Mouse (Mus musculus) lung, postnatal 0 days (tissue): ENCODE measurements around the gene Nudt4. TPM values are rescaled to one million over a fixed set of nuclear protein-coding genes. Genes with fewer than 3 reads are reported as not detected.

ENCODE experiments used
- ATAC-seq: fragments of 200-750 bp; cut with Nextera tagmentation; 2 replicates; pipeline ENCODE4 v1.8.0; 2017; ENCODE audit warnings: moderate library complexity
- DNase-seq: peaks from one replicate; pipeline ENCODE4 v3.0.0-alpha.2; 2016; ENCODE audit warnings: low spot score
- H3K27ac ChIP-seq: fragments of 300-500 bp; sonication (generic); 2 replicates; pipeline ENCODE4 v1.5.1; 2014; ENCODE audit warnings: antibody characterized with exemption, mild to moderate bottlenecking, low read length, mixed read lengths
- H3K27me3 ChIP-seq: fragments of 300-500 bp; sonication (generic); replicated peaks from 2 replicates; pipeline ENCODE4 v1.6.1; 2014; ENCODE audit warnings: low read length, mixed read lengths; ENCODE audit not compliant: insufficient read depth
- H3K36me3 ChIP-seq: fragments of 300-500 bp; sonication (generic); 2 replicates; pipeline ENCODE4 v1.6.1; 2014; ENCODE audit warnings: low read length, mixed read lengths; ENCODE audit not compliant: insufficient read depth
- H3K4me1 ChIP-seq: fragments of 300-500 bp; sonication (generic); 2 replicates; pipeline ENCODE4 v1.6.1; 2014; ENCODE audit warnings: antibody characterized with exemption, low read depth, low read length, mixed read lengths; ENCODE audit not compliant: insufficient read depth
- H3K4me2 ChIP-seq: fragments of 300-500 bp; sonication (generic); replicated peaks from 2 replicates; pipeline ENCODE4 v1.6.1; 2014; ENCODE audit warnings: low read depth, mild to moderate bottlenecking, low read length, moderate library complexity, mixed read lengths
- H3K4me3 ChIP-seq: fragments of 300-500 bp; sonication (generic); 2 replicates; pipeline ENCODE4 v1.5.1; 2014; ENCODE audit warnings: low read depth, low read length
- H3K9ac ChIP-seq: fragments of 300-500 bp; sonication (generic); replicated peaks from 2 replicates; pipeline ENCODE4 v1.6.1; 2014; ENCODE audit warnings: low read depth, mild to moderate bottlenecking
- H3K9me3 ChIP-seq: fragments of 300-500 bp; sonication (generic); 2 replicates; pipeline ENCODE4 v1.6.1; 2016; ENCODE audit warnings: low read length, mixed read lengths
- CTCF ChIP-seq: IDR thresholded peaks from 2 replicates; pipeline ENCODE4 v1.5.1; 2016; ENCODE audit warnings: antibody characterized with exemption, mild to moderate bottlenecking
- EP300 ChIP-seq: IDR thresholded peaks from 2 replicates; pipeline ENCODE4 v1.6.1; 2016; ENCODE audit warnings: antibody characterized with exemption, mild to moderate bottlenecking, control low read depth
- WGBS: fragments of 180-500 bp; shearing (Covaris S2); extraction: QIAGEN DNeasy Blood & Tissue Kit; methylation state at CpG from one replicate; pipeline ENCODE4 v1.1.7; 2014; 5-methylcytosine and 5-hydroxymethylcytosine counted together
- microRNA-seq: library from miRNA; unstranded; fragments of <30 nt; microRNA quantifications from one replicate; pipeline ENCODE4, GENCODE M21; 2016
- polyA plus RNA-seq: library from polyadenylated mRNA; unstranded; fragments of >200 nt; fragmentation: Nextera tagmentation; extraction: Ambion mirVana; gene quantifications from 2 replicates; pipeline ENCODE4 v1.2.1, GENCODE M21; 2015

The Nudt4 gene
- polyA plus RNA-seq, 1 experiment from 2014 or later: 50.3 TPM

- TF ChIP-seq EP300 (no peak), CTCF (no peak)
- no peaks in the 10 kb centered on the region for H3K36me3 ChIP-seq
- WGBS: under 1% methylated on average over 35 of the region's 35 CpGs
These were observed 62.4 kb downstream of the Nudt4 start, which contains the start of gene Mrpl42 for GRCm38 (mm10) chr10:95501463-95502081. Mrpl42 (minus strand) TSS chr10:95501940.

GRCm38 (mm10) chr10:95501033-95501432 is 62.9 kb downstream of the Nudt4 start:
- H3K9me3 ChIP-seq: no peaks in the 10 kb centered on the region
- no peaks in the 10 kb centered on the region for H3K36me3 ChIP-seq
- no peak for DNase-seq
- no peak for ATAC-seq
- H3K4me1 ChIP-seq: no peaks in the 10 kb centered on the region
- H3K27me3 ChIP-seq: no peaks in the 10 kb centered on the region
- H3K27ac ChIP-seq: peak overlapping the region; percentile 69
- WGBS: 2% methylated on average over 7 of the region's 7 CpGs
- H3K4me2 ChIP-seq: peak overlapping the region; percentile 69
- TF ChIP-seq EP300: no peak
- H3K9ac ChIP-seq: peak overlapping the region; percentile 65
- peak overlapping the region; percentile 92 for H3K4me3 ChIP-seq

More at GRCm38 (mm10) chr10:95501463-95502081, 62.4 kb downstream of the Nudt4 start, which contains the start of gene Mrpl42:
- Histone ChIP-seq H3K9me3 (no peaks in the 10 kb centered on the region), H3K27ac (peak within 1 kb of the TSS; percentile 69), H3K9ac (peak within 1 kb of the TSS; percentile 65), H3K27me3 (no peaks in the 10 kb centered on the region), H3K4me3 (peak within 1 kb of the TSS; percentile 92), H3K4me1 (no peaks in the 10 kb centered on the region), H3K4me2 (peak within 1 kb of the TSS; percentile 69)
- peak; percentile 99 for ATAC-seq
- peak; percentile 96 for DNase-seq

Small RNA genes lying within 50 kb of the gene (microRNA-seq; reads per million reads assigned to microRNA genes)
- 5.9 reads per million, percentile 16 among the genes with 10 or more reads in this experiment for gene Mir3058

Other genes starting within 250 kb of the Nudt4 start
- 11.9 and 15.4 TPM in 2 replicates for gene Cradd, start 240.0 kb downstream of the Nudt4 start, polyA plus RNA-seq
- gene Socs2, start 147.0 kb downstream of the Nudt4 start, polyA plus RNA-seq: 333 and 396 TPM in 2 replicates
- 159 and 163 TPM in 2 replicates for gene Mrpl42, start 62.2 kb downstream of the Nudt4 start, polyA plus RNA-seq
- 179 and 189 TPM in 2 replicates for gene Ube2n, start 49.0 kb downstream of the Nudt4 start, polyA plus RNA-seq
- gene Anapc15-ps, start 109.3 kb upstream of the Nudt4 start, polyA plus RNA-seq: not detected in 2 replicates